Mouse (Mus musculus): ENCODE measurements around the gene Ccdc71. TPM values are rescaled to one million over a fixed set of nuclear protein-coding genes. Genes with fewer than 3 reads are reported as not detected.

The Ccdc71 gene
- polyA plus RNA-seq, 1 experiment from 2014 or later: 29.4 TPM

GRCm38 (mm10) chr9:108484021-108484420 is 23.7 kb downstream of the Ccdc71 start:
- no peak for ATAC-seq
- Histone ChIP-seq H3K4me2 (replicated peaks; ENCODE audit: low read depth) (no peak overlapping the region), H3K9ac (ENCODE audit: low read depth, low read length) (no peak overlapping the region), H3K36me3 (ENCODE audit: control insufficient read depth, insufficient read depth) (peaks cover 62% of the 10 kb centered on the region), H3K27me3 (replicated peaks; ENCODE audit: control insufficient read depth, insufficient read depth, low read length) (no peaks in the 10 kb centered on the region), H3K27ac (ENCODE audit: low read depth, low read length) (no peak overlapping the region), H3K4me1 (replicated peaks; ENCODE audit: control insufficient read depth, insufficient read depth, low read length) (0 out of 2 replicates have a peak, but pooled peaks cover 7% of the 10 kb centered on the region), H3K9me3 (ENCODE audit: control insufficient read depth) (no peaks in the 10 kb centered on the region), H3K4me3 (ENCODE audit: low read depth, low read length) (no peak overlapping the region)
- TF ChIP-seq CTCF (IDR thresholded peaks at IDR 0.05; ENCODE audit: low read depth): no peak
- 94% methylated on average over 15 of the region's 15 CpGs for WGBS

DNA sequence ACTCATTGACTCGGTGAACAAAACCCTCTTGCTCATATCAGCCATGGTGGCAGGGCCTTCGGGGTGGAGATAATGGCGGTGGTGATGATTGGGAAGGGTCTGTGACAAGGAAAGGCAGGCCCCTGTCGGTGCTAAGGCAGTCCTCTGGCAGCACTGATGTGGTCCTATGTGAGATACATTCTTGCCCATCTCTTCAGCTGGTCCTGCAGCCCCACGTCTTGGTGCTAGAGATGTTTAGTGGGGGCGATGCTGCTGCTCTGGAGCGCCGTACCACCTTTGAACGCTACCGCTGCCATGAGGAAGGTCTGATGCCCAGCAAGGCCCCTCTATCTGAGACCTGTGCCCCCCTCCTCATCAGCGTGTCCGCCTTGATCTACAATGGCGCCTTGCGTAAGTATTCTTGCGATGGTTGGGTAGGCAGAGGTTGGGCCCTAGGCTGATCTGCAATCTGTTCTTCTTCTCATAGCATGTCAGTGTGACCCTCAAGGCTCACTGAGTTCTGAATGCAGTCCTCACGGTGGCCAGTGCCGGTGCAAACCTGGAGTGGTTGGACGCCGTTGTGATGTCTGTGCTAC is 25.1 kb downstream of the Ccdc71 start:
- ATAC-seq: no peak
- Histone ChIP-seq H3K9me3 (ENCODE audit: control insufficient read depth) (no peaks in the 10 kb centered on the region), H3K9ac (ENCODE audit: low read depth, low read length) (no peak overlapping the region), H3K4me1 (replicated peaks; ENCODE audit: control insufficient read depth, insufficient read depth, low read length) (0 out of 2 replicates have a peak, but pooled peaks cover under 1% of the 10 kb centered on the region), H3K27ac (ENCODE audit: low read depth, low read length) (no peak overlapping the region), H3K27me3 (replicated peaks; ENCODE audit: control insufficient read depth, insufficient read depth, low read length) (no peaks in the 10 kb centered on the region), H3K4me3 (ENCODE audit: low read depth, low read length) (no peak overlapping the region), H3K4me2 (replicated peaks; ENCODE audit: low read depth) (no peak overlapping the region), H3K36me3 (ENCODE audit: control insufficient read depth, insufficient read depth) (peaks cover 68% of the 10 kb centered on the region)
- TF ChIP-seq CTCF (IDR thresholded peaks at IDR 0.05; ENCODE audit: low read depth): no peak
- 92% methylated on average over 19 of the region's 19 CpGs for WGBS

DNA sequence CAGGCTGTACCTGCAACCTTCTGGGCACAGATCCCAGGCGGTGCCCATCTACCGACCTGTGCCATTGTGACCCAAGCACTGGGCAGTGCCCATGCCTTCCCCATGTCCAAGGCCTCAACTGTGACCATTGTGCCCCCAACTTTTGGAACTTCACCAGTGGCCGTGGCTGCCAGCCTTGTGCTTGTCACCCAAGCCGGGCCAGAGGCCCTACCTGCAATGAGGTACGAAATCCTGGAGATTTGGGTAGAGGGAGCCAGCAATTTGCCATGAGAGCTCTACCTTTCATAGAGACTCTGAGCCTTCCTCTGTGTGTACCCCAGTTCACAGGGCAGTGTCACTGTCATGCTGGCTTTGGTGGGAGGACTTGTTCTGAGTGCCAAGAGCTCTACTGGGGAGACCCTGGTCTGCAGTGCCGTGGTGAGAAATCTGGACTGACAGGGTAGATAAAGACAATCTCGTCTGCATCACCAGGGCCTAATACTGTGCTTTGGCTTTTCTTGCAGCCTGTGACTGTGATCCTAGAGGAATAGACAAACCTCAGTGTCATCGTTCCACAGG is 26.7 kb downstream of the Ccdc71 start:
- no peaks in the 10 kb centered on the region for H3K27me3 ChIP-seq (replicated peaks; ENCODE audit: control insufficient read depth, insufficient read depth, low read length)
- ATAC-seq: no peak
- no peak overlapping the region for H3K4me3 ChIP-seq (ENCODE audit: low read depth, low read length)
- H3K9me3 ChIP-seq (ENCODE audit: control insufficient read depth): no peaks in the 10 kb centered on the region
- no peak overlapping the region for H3K4me2 ChIP-seq (replicated peaks; ENCODE audit: low read depth)
- H3K9ac ChIP-seq (ENCODE audit: low read depth, low read length): no peak overlapping the region
- no peak overlapping the region for H3K27ac ChIP-seq (ENCODE audit: low read depth, low read length)
- H3K36me3 ChIP-seq (ENCODE audit: control insufficient read depth, insufficient read depth): peaks cover 61% of the 10 kb centered on the region
- no peak for TF ChIP-seq CTCF (IDR thresholded peaks at IDR 0.05; ENCODE audit: low read depth)
- WGBS: 92% methylated on average over 8 of the region's 8 CpGs
- H3K4me1 ChIP-seq (replicated peaks; ENCODE audit: control insufficient read depth, insufficient read depth, low read length): no peaks in the 10 kb centered on the region; the same call in 1 of the 2 replicates

DNA sequence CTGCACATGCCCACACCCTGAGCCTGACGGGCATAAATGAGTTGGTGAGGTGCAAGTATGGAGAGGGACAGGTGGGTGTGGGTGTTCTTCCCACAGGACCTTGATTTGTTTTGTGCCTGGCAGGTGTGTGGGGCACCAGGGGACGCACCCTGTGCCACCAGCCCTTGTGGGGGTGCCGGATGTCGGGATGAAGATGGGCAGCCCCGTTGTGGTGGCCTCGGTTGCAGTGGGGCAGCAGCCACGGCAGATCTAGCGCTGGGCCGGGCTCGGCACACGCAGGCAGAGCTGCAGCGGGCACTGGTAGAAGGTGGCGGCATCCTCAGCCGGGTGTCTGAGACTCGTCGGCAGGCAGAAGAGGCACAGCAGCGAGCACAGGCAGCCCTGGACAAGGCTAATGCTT is 28.1 kb downstream of the Ccdc71 start:
- H3K27me3 ChIP-seq (replicated peaks; ENCODE audit: control insufficient read depth, insufficient read depth, low read length): no peaks in the 10 kb centered on the region
- WGBS: 94% methylated on average over 17 of the region's 17 CpGs
- H3K4me3 ChIP-seq (ENCODE audit: low read depth, low read length): no peak overlapping the region
- no peak for TF ChIP-seq CTCF (IDR thresholded peaks at IDR 0.05; ENCODE audit: low read depth)
- H3K4me1 ChIP-seq (replicated peaks; ENCODE audit: control insufficient read depth, insufficient read depth, low read length): no peaks in the 10 kb centered on the region; the same call in 1 of the 2 replicates
- peaks cover 58% of the 10 kb centered on the region for H3K36me3 ChIP-seq (ENCODE audit: control insufficient read depth, insufficient read depth)
- ATAC-seq: no peak
- no peaks in the 10 kb centered on the region for H3K9me3 ChIP-seq (ENCODE audit: control insufficient read depth)
- H3K9ac ChIP-seq (ENCODE audit: low read depth, low read length): no peak overlapping the region
- no peak overlapping the region for H3K4me2 ChIP-seq (replicated peaks; ENCODE audit: low read depth)
- no peak overlapping the region for H3K27ac ChIP-seq (ENCODE audit: low read depth, low read length)

GRCm38 (mm10) chr9:108489215-108489614 is 28.9 kb downstream of the Ccdc71 start:
- H3K27ac ChIP-seq (ENCODE audit: low read depth, low read length): 0 out of 2 replicates have a peak overlapping the region, but pooled peaks have one; percentile 92
- no peaks in the 10 kb centered on the region for H3K27me3 ChIP-seq (replicated peaks; ENCODE audit: control insufficient read depth, insufficient read depth, low read length)
- no peak overlapping the region for H3K4me3 ChIP-seq (ENCODE audit: low read depth, low read length)
- H3K36me3 ChIP-seq (ENCODE audit: control insufficient read depth, insufficient read depth): peaks cover 59% of the 10 kb centered on the region
- no peaks in the 10 kb centered on the region for H3K9me3 ChIP-seq (ENCODE audit: control insufficient read depth)
- H3K4me1 ChIP-seq (replicated peaks; ENCODE audit: control insufficient read depth, insufficient read depth, low read length): no peaks in the 10 kb centered on the region; the same call in 1 of the 2 replicates
- no peak for ATAC-seq
- H3K9ac ChIP-seq (ENCODE audit: low read depth, low read length): no peak overlapping the region
- TF ChIP-seq CTCF (IDR thresholded peaks at IDR 0.05; ENCODE audit: low read depth): no peak
- WGBS: 96% methylated on average over 20 of the region's 20 CpGs
- H3K4me2 ChIP-seq (replicated peaks; ENCODE audit: low read depth): no peak overlapping the region

GRCm38 (mm10) chr9:108489702-108490558 is 29.6 kb downstream of the Ccdc71 start:
- no peak overlapping the region; the same call in 1 of the 2 replicates for H3K9ac ChIP-seq (ENCODE audit: low read depth, low read length)
- TF ChIP-seq CTCF (IDR thresholded peaks at IDR 0.05; ENCODE audit: low read depth): no peak
- ATAC-seq: no peak; the same call in 1 of the 2 replicates
- no peaks in the 10 kb centered on the region for H3K9me3 ChIP-seq (ENCODE audit: control insufficient read depth)
- H3K4me3 ChIP-seq (ENCODE audit: low read depth, low read length): peak overlapping the region; percentile 67
- H3K36me3 ChIP-seq (ENCODE audit: control insufficient read depth, insufficient read depth): peaks cover 62% of the 10 kb centered on the region
- H3K4me1 ChIP-seq (replicated peaks; ENCODE audit: control insufficient read depth, insufficient read depth, low read length): no peaks in the 10 kb centered on the region; the same call in 1 of the 2 replicates
- peak overlapping the region; percentile 83 for H3K4me2 ChIP-seq (replicated peaks; ENCODE audit: low read depth)
- no peaks in the 10 kb centered on the region for H3K27me3 ChIP-seq (replicated peaks; ENCODE audit: control insufficient read depth, insufficient read depth, low read length)
- peak overlapping the region; percentile 92 for H3K27ac ChIP-seq (ENCODE audit: low read depth, low read length)
- whole genome bisulfite sequencing: 56% methylated on average over 26 of the region's 26 CpGs

Measured in intestine, postnatal 0 days (tissue).